ENCODE assay signal across 12 mouse cellular contexts in the genomic region with DNA sequence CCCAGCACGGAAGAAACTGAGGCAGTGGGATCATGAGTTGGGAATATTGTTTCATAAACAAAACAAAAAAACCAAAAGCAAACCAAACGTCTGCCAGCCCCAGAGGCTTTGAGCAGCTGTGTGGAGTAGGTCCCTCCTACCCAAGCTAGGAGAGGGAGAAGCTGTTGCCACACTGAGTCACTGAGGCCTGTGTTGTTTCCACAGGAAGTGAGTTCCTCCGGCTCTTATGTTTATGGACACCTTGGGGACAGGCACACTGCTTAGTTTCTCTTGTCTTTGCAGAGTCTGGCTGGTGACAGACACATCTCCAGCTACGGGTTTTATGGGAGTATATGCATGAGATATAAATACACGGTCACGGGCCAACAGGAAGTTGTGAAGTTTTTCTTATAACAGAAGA. TPM values are rescaled to one million over a fixed set of nuclear protein-coding genes. Genes with fewer than 3 reads are reported as not detected.
DNase-seq lines count a peak whose midpoint lies in the region; ATAC-seq and TF ChIP-seq lines count a peak whose summit lies in the region.
"Had no signal": no experiment of that assay in that cellular context is flagged by ENCODE, and none has a peak within 500 bp of the region (broad histone marks: within the 10 kb centered on the region; RNA-seq: fewer than 3 reads in every experiment).

No protein-coding gene starts in this region.

- TF ChIP-seq CTCF in lung, embryonic 14.5 days (IDR thresholded peaks at IDR 0.05; ENCODE audit: low read depth) = no peak
- no peak for TF ChIP-seq CTCF in lung, adult 2 months (IDR thresholded peaks at IDR 0.05; ENCODE audit: insufficient read depth, low read length)

- H3K9me3 ChIP-seq in lung, embryonic 14.5 days (ENCODE audit: low read depth, low read length) = no peaks in the 10 kb centered on the region
- no peaks in the 10 kb centered on the region for H3K9me3 ChIP-seq in neural tube, embryonic 15.5 days (replicated peaks)
- H3K9me3 ChIP-seq: midbrain, embryonic 13.5 days had no signal

- no peaks in the 10 kb centered on the region for H3K36me3 ChIP-seq in lung, embryonic 14.5 days (ENCODE audit: insufficient read depth)
- no peaks in the 10 kb centered on the region for H3K36me3 ChIP-seq in neural tube, embryonic 15.5 days
- H3K36me3 ChIP-seq: midbrain, embryonic 13.5 days had no signal

- DNase-seq in frontal cortex, postnatal 36 days (ENCODE audit: low spot score in 2 of 2) = no peak
- DNase-seq in lung, embryonic 14.5 days = peak; percentile 50
- no peak for DNase-seq in lung, adult 2 months
- DNase-seq in thymus, postnatal 14 days = peak; percentile 45
- no peak for DNase-seq in c-Kit-positive CD71-positive TER-119-positive erythroid progenitor cells, embryonic 14.5 days (ENCODE audit: low spot score)
- DNase-seq: cerebellum, postnatal 25 days; gastrocnemius, postnatal 10 days had no signal

- peak; percentile 69; the same call in 1 of the 2 replicates for ATAC-seq in frontal cortex, adult (ENCODE audit: low TSS enrichment)
- ATAC-seq in lung, embryonic 14.5 days (ENCODE audit: insufficient read depth) = no peak
- peak; percentile 92 for ATAC-seq in inflammation-experienced regulatory T-cells, adult 6 months
- ATAC-seq in neural tube, embryonic 15.5 days (ENCODE audit: low FRiP score) = no peak
- ATAC-seq: midbrain, embryonic 13.5 days had no signal

- no peak for TF ChIP-seq POLR2A in lung, adult 2 months (IDR thresholded peaks at IDR 0.05; ENCODE audit: borderline replicate concordance, extremely low read depth, low read depth, low read length)

- H3K27ac ChIP-seq in lung, embryonic 14.5 days (ENCODE audit: low read depth) = no peak overlapping the region
- H3K27ac ChIP-seq in neural tube, embryonic 15.5 days (replicated peaks) = no peak overlapping the region
- H3K27ac ChIP-seq: liver, embryonic 14.5 days; midbrain, embryonic 13.5 days had no signal

- no peak overlapping the region for H3K4me3 ChIP-seq in lung, embryonic 14.5 days (ENCODE audit: low read depth, low read length)
- no peak overlapping the region for H3K4me3 ChIP-seq in lung, adult 2 months (replicated peaks; ENCODE audit: extremely low read depth, low read depth, low read length)
- H3K4me3 ChIP-seq in neural tube, embryonic 15.5 days (replicated peaks) = no peak overlapping the region
- H3K4me3 ChIP-seq: midbrain, embryonic 13.5 days had no signal

- H3K4me2 ChIP-seq in lung, embryonic 14.5 days = no peak overlapping the region
- H3K4me2 ChIP-seq in neural tube, embryonic 15.5 days = no peak overlapping the region
- H3K4me2 ChIP-seq: midbrain, embryonic 13.5 days had no signal

- no peaks in the 10 kb centered on the region for H3K27me3 ChIP-seq in lung, embryonic 14.5 days (ENCODE audit: insufficient read depth, low read length)
- no peaks in the 10 kb centered on the region for H3K27me3 ChIP-seq in neural tube, embryonic 15.5 days (replicated peaks)

- WGBS in lung, embryonic 14.5 days = 37% methylated on average over 6 of the region's 6 CpGs
- 36% methylated on average over 6 of the region's 6 CpGs for WGBS in lung, adult 2 months
- 81% methylated on average over 6 of the region's 6 CpGs for WGBS in neural tube, embryonic 15.5 days

- H3K4me1 ChIP-seq in lung, embryonic 14.5 days (ENCODE audit: insufficient read depth) = peaks cover 9% of the 10 kb centered on the region; the same call in 1 of the 2 replicates
- 0 out of 2 replicates have a peak, but pooled peaks cover 2% of the 10 kb centered on the region for H3K4me1 ChIP-seq in lung, adult 2 months (ENCODE audit: control insufficient read depth, insufficient read depth, low read length)
- H3K4me1 ChIP-seq in neural tube, embryonic 15.5 days = no peaks in the 10 kb centered on the region
- H3K4me1 ChIP-seq: midbrain, embryonic 13.5 days had no signal

- H3K9ac ChIP-seq in lung, embryonic 14.5 days = no peak overlapping the region
- no peak overlapping the region for H3K9ac ChIP-seq in neural tube, embryonic 15.5 days (replicated peaks)
- H3K9ac ChIP-seq: liver, embryonic 14.5 days; midbrain, embryonic 13.5 days had no signal

RNA-seq across cellular contexts. Expression of a gene that starts 39.6 kb away (rescaled TPM):
- 26.1 and 27.2 TPM in 2 replicates for polyA plus RNA-seq in lung, embryonic 14.5 days (2014; fragmentation: Nextera tagmentation; extraction: Ambion mirVana)
- 43.5 and 60.1 TPM in 2 replicates for polyA plus RNA-seq in lung, adult 2 months (2012; rRNA removed)
- 10 to 100 TPM; 12.4 to 28.7 (median 19.4) TPM for polyA plus RNA-seq in inflammation-experienced regulatory T-cells, adult 6 months (2017; shearing (Covaris generic))
- polyA plus RNA-seq in neural tube, embryonic 15.5 days (2015; fragmentation: Nextera tagmentation; extraction: Ambion mirVana) = 32.1 and 35.4 TPM in 2 replicates

Comparison
In these comparisons a context has a peak if more than half of its experiments do, and no peak if none do; other contexts are left out.
1. DNase-seq: peak in lung, embryonic 14.5 days (single experiment) and thymus, postnatal 14 days (single experiment); none in frontal cortex, postnatal 36 days (0 of 2), lung, adult 2 months (single experiment) and c-Kit-positive CD71-positive TER-119-positive erythroid progenitor cells, embryonic 14.5 days (single experiment).
2. ATAC-seq: peak in frontal cortex, adult (single experiment) and inflammation-experienced regulatory T-cells, adult 6 months (single experiment); none in lung, embryonic 14.5 days (single experiment) and neural tube, embryonic 15.5 days (single experiment).